Mouse (Mus musculus) liver, embryonic 14.5 days (tissue): Measurements from ENCODE around the gene Rcsd1.

Source experiments
- CTCF ChIP-seq: IDR thresholded peaks from 2 replicates; pipeline ENCODE4 v1.5.1; 2016; ENCODE audit warnings: antibody characterized with exemption, low read depth, control low read depth
- EP300 ChIP-seq: IDR thresholded peaks from 2 replicates; pipeline ENCODE4 v1.6.1; 2016; ENCODE audit warnings: antibody characterized with exemption, low read depth

DNA sequence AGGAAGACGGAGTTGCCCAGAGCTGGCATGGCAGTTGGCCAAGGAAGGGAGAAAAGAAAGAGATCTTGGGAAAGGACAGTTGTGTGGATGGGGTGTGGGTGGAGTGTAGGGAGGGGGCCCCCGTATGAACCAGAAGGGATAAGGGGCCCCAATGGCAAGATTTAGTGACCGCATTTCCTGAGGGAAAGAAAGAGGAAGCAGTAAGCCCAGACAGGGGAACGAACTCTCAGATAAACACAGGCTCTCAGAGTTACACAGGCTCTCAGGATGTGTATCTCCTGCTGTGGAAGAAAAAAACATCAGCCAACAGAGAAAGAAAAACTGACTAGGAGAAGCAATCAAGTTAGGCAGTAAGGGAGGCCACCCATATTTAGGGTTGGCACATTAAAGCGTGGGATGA lies 58.4 kb downstream of the Rcsd1 start:
- TF ChIP-seq CTCF, result no peak
- TF ChIP-seq EP300, result no peak
